ENCODE assay signal across 10 mouse cellular contexts in the genomic region with DNA sequence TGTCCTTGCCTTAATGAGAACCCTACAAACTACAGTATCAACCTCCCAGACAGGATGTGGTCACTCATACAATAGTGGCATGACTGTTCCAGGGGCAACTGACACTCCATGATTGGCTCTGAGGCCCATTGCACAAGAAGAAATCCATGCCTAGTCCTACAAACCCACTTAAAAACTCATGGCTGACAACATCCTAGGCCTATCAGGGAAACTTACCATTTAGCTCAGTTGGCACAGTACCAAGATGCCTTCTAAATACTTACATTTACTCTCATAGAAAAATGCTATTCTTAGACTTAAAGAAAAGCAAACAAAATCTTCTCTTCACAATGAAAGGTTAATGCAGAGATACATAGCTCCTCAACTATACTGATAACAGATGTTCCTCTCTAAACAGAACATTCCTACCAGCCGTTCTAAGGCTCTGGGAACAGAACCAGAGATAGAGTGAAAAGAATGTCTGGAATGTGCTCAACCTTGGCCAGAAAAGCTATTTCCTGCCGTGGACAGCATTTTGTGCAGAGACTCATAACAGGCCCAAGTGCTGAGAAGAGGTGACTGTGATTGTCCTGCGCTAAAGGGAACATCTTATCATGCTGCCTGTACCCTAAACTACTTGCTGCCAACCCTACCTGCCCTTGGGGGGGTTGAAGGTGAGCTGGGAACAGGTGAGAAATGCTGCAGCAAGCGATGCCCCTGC. TPM values are rescaled to one million over a fixed set of nuclear protein-coding genes. Genes with fewer than 3 reads are reported as not detected.
A peak's percentile ranks its signal among the peaks of the same experiment; 100 is the strongest.
DNase-seq lines count a peak whose midpoint lies in the region; ATAC-seq and TF ChIP-seq lines count a peak whose summit lies in the region.
"Had no signal": no experiment of that assay in that cellular context is flagged by ENCODE, and none has a peak within 500 bp of the region (broad histone marks: within the 10 kb centered on the region; RNA-seq: fewer than 3 reads in every experiment).

No protein-coding gene starts in this region.

- 0 out of 2 replicates have a peak, but pooled peaks have one; percentile 49 for TF ChIP-seq EP300 in lung, postnatal 0 days (IDR thresholded peaks at IDR 0.05)

- H3K4me3 ChIP-seq in heart, embryonic 13.5 days, result no peak overlapping the region
- H3K4me3 ChIP-seq in lung, postnatal 0 days (ENCODE audit: low read depth, low read length), result no peak overlapping the region
- H3K4me3 ChIP-seq: hindbrain, embryonic 13.5 days had no signal

- DNase-seq in frontal cortex, postnatal 25 days (ENCODE audit: low spot score in 2 of 2), result no peak
- DNase-seq in Patski (ENCODE audit: low read depth, low spot score), result no peak
- DNase-seq in lung, postnatal 0 days (ENCODE audit: low spot score), result peak; percentile 54
- DNase-seq in spleen, adult 18-20 months, result no peak
- DNase-seq in retina, embryonic 14.5 days (ENCODE audit: low spot score), result no peak

- H3K9me3 ChIP-seq in heart, embryonic 13.5 days, result no peaks in the 10 kb centered on the region
- no peaks in the 10 kb centered on the region for H3K9me3 ChIP-seq in lung, postnatal 0 days (ENCODE audit: low read length)
- H3K9me3 ChIP-seq: hindbrain, embryonic 13.5 days had no signal

- CTCF ChIA-PET in Patski (lab: Charles Lee), result interaction anchor here (1.0 to 1.8 kb wide), 4 partner anchors 11 to 106 kb away, joined by 3 to 6 read pairs (median 4); partner anchors contain the start of gene Ifnb1

- ATAC-seq in frontal cortex, adult (ENCODE audit: low TSS enrichment), result peak; percentile 74
- ATAC-seq in Patski, result peak; percentile 90
- ATAC-seq in heart, embryonic 13.5 days (ENCODE audit: extremely low read depth, insufficient number of reproducible peaks, low FRiP score, low TSS enrichment), result peak; percentile 51; the same call in 1 of the 2 replicates
- peak; percentile 64 for ATAC-seq in lung, postnatal 0 days
- no peak for ATAC-seq in inflammation-experienced regulatory T-cells, adult 6 months

- H3K27me3 ChIP-seq in Patski, result no peaks in the 10 kb centered on the region
- no peaks in the 10 kb centered on the region for H3K27me3 ChIP-seq in heart, embryonic 13.5 days (replicated peaks)
- H3K27me3 ChIP-seq in lung, postnatal 0 days (replicated peaks; ENCODE audit: insufficient read depth, low read length), result no peaks in the 10 kb centered on the region
- H3K27me3 ChIP-seq: hindbrain, embryonic 13.5 days had no signal

- POLR2A ChIA-PET in Patski (lab: Charles Lee), result interaction anchor here (0.7 kb wide), 1 partner anchor 12 kb away, joined by 5 read pairs; no protein-coding TSS in a partner anchor

- in situ Hi-C loops in Patski (cut with MboI; ENCODE audit: low pct_unique_long_range_greater_than_20kb), result no loop called here

- H3K36me3 ChIP-seq in heart, embryonic 13.5 days, result no peaks in the 10 kb centered on the region
- no peaks in the 10 kb centered on the region for H3K36me3 ChIP-seq in lung, postnatal 0 days (ENCODE audit: insufficient read depth, low read length)
- H3K36me3 ChIP-seq: hindbrain, embryonic 13.5 days had no signal

- H3K27ac ChIP-seq in heart, embryonic 13.5 days (replicated peaks), result peak overlapping the region; percentile 71
- H3K27ac ChIP-seq in lung, postnatal 0 days (ENCODE audit: low read length), result no peak overlapping the region; the same call in 1 of the 2 replicates
- H3K27ac ChIP-seq: hindbrain, embryonic 13.5 days; liver, embryonic 14.5 days had no signal

- peaks cover 12% of the 10 kb centered on the region for H3K4me1 ChIP-seq in heart, embryonic 13.5 days
- H3K4me1 ChIP-seq in lung, postnatal 0 days (ENCODE audit: insufficient read depth, low read depth, low read length), result 0 out of 2 replicates have a peak, but pooled peaks cover 4% of the 10 kb centered on the region
- H3K4me1 ChIP-seq: hindbrain, embryonic 13.5 days had no signal

- 17% methylated on average over 4 of the region's 4 CpGs for WGBS in heart, embryonic 13.5 days
- WGBS in lung, postnatal 0 days, result 27% methylated on average over 4 of the region's 4 CpGs

- H3K9ac ChIP-seq in heart, embryonic 13.5 days, result no peak overlapping the region
- H3K9ac ChIP-seq in lung, postnatal 0 days (replicated peaks; ENCODE audit: low read depth), result no peak overlapping the region
- H3K9ac ChIP-seq: hindbrain, embryonic 13.5 days; liver, embryonic 14.5 days had no signal

- no peak for TF ChIP-seq CTCF in Patski (IDR thresholded peaks at IDR 0.05)
- TF ChIP-seq CTCF in lung, postnatal 0 days (IDR thresholded peaks at IDR 0.05), result no peak

- no peak overlapping the region for H3K4me2 ChIP-seq in heart, embryonic 13.5 days
- no peak overlapping the region for H3K4me2 ChIP-seq in lung, postnatal 0 days (replicated peaks; ENCODE audit: low read depth, low read length)
- H3K4me2 ChIP-seq: hindbrain, embryonic 13.5 days had no signal

RNA-seq across cellular contexts. Expression of gene Hacd4, which starts 37.9 kb away (rescaled TPM):
- polyA plus RNA-seq in Patski (2021), result 22.9 TPM
- polyA plus RNA-seq in heart, embryonic 13.5 days (2015; fragmentation: Nextera tagmentation; extraction: Ambion mirVana), result 9.3 and 10.4 TPM in 2 replicates
- polyA plus RNA-seq in lung, postnatal 0 days (2015; fragmentation: Nextera tagmentation; extraction: Ambion mirVana), result 10.2 and 11.3 TPM in 2 replicates
- polyA plus RNA-seq in inflammation-experienced regulatory T-cells, adult 6 months (2017; shearing (Covaris generic)), result under 1 TPM; 0.15 to 0.31 (median 0.21) TPM

RNA-seq across cellular contexts. Expression of gene Ifnb1, which starts 45.9 kb away (rescaled TPM):
- polyA plus RNA-seq in Patski (2021), result not detected
- polyA plus RNA-seq in heart, embryonic 13.5 days (2015; fragmentation: Nextera tagmentation; extraction: Ambion mirVana), result not detected in 2 replicates
- polyA plus RNA-seq in lung, postnatal 0 days (2015; fragmentation: Nextera tagmentation; extraction: Ambion mirVana), result not detected in 2 replicates
- polyA plus RNA-seq in inflammation-experienced regulatory T-cells, adult 6 months (2017; shearing (Covaris generic)), result not detected
- polyA plus RNA-seq: hindbrain, embryonic 13.5 days; liver, embryonic 14.5 days had no signal
